Mouse (Mus musculus): ENCODE measurements around the gene Atp8a2.

Atp8a2 gene

DNA sequence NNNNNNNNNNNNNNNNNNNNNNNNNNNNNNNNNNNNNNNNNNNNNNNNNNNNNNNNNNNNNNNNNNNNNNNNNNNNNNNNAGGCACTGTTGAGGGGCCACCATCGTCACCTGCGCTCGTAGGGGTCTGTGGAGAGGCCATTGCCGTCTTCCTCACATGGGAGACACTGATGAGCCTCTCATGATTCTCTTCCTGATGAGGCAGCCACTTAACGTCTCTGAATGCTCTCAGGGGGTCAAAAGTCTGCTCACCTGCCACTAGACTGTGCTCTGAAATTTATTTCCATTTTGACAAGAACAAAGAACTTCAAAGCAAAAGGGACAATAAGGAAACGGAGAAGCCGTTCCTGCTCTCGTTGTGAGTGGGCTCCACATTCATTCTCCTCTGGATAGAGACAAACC lies 277.1 kb downstream of the Atp8a2 start:
- no peak for DNase-seq (ENCODE audit: low read depth, low spot score)

DNA sequence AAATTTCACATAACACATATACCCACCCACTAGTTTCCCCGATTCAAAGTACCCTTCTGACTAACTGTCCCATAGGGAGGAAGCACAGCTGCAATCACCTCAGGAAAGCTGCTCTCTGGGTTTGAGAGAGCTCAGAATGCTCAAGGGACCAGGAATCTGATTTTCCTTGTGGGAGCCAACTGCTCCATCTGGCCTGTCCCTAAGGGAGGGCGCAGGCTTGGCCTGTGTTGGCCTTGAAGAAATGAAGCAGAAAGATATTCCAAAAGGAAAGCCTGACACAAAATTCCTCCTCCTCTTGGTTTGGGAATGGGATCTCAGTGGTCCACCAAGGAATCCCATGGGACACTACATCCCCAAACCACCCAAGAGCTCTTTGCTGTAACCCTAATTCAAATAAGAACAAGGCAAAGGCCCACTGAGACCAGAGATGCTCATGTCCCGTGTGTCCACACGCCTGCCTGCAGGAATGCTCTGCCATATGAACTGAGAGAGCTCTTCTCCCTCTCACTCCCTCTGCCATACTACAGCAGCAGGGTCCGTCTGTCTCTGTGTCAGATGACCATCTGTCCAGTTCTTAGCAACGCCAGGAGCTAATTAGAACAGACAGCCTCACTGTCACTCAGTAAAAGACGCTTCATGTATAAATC lies 293.4 kb downstream of the Atp8a2 start:
- DNase-seq (ENCODE audit: low read depth, low spot score): no peak

DNA sequence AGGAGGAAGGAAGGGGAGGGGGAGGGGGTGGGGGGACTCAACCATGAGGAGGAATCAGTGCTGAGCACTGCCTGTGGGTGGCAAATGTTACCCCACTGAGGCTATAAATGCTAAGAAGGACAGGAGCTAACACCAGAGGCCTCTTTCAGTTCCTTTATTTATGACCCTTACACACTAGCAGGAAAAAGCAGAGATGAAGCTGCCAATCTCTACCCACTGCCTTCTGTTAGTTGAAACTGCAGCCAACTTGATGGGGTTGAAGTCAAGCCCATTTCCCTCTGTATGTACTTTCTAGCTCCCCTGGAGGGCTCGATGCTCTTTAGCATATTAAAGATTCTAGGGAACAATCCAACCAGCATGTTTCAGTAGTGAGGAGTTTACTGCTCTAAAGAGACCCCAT lies 303.0 kb downstream of the Atp8a2 start:
- no peak for DNase-seq (ENCODE audit: low read depth, low spot score)

DNA sequence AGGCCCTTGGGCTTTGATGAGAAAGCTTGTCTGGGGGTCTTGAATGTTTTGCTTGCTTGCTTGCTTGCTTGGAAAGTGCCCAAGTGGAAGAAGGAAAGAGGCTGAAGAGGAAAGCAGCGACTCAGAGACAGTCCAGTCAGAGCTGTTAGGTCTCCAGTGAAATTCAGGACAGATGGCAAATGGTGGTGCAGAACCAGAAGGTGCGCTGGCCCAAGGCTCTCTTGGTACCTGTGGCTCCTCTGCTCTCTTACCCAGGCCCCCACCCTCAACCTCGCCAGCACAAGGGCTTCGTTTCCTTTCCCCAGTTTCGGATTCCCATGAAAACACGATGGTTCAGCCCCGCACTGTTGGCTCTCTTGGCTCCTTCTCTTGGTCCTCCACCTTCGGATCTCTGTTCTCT lies 304.9 kb downstream of the Atp8a2 start:
- no peak for DNase-seq (ENCODE audit: low read depth, low spot score)

DNA sequence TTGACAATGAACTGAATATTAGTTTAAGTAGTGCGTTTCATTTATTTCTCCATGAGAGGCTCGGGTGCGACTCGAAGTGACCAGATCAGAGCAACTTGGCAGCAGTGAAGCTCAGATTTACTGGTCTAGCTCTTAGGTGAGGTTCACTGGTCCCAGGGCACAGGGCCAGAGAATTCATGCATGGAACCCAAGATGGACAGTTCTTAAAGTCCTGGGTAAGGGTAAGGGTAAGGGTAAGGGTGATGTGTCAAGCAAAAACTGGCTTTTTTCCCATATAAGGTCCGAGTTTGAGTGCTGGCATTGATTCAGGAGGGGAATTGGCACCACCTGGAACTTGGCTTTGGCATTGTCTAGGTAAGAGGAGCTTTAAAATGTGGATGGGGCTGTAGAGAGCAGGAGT lies 305.5 kb downstream of the Atp8a2 start:
- no peak for DNase-seq (ENCODE audit: low read depth, low spot score)

DNA sequence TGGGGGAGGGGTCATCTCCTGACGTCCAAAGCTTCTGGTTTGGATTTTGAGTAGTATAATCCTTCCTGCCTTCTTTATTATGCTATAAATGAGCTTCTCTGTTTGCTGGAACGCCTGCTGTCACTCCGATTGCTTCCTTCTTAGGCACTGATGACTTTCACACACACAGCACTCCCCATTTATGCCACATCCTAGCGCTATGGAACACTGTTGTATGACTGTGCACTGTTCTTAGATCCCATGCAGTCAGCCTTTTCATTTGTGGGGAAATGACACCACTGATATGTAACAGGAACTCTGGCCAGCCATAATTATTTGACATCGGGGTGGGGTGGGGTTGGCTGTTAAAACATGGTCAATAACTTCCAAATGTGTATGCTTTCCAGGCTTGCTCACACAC lies 306.2 kb downstream of the Atp8a2 start:
- DNase-seq (ENCODE audit: low read depth, low spot score): no peak

DNA sequence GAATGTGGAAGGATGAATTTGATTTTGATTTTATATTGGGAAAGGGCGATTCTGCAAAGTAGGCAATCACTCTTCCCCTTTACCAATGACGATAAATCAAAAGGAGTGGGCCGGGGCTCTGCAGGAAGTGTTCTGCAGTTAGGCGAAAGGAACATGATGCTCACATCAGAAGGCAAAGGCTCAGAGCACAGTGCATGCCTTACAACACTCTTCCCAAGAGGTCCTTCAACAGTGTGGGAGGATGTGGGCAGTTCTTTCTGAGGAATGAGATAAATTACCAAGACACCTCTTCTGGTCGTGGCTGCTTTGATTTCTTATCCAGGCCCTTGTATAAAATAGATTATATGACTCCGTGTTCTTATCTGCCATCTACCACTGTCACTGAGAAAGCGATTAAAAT lies 306.9 kb downstream of the Atp8a2 start:
- no peak for DNase-seq (ENCODE audit: low read depth, low spot score)

DNA sequence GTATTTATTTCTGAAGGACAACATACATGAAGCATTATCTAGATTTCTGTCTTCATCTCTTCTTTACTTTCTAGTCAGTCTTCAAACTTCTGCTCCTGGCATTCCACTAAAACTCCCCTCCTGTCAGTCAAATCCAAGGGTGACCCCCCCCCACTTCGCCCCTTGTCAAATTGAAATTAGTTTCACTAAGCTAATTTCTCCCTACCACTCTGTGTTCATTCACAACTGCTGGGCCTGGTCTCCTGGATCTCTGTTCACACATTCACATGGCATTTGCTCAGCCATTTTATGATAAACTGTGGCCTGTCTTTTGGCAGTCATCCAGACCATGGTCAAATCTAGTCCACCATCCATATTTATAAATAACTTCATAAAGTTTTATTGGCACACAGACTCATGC lies 308.5 kb downstream of the Atp8a2 start:
- DNase-seq (ENCODE audit: low read depth, low spot score): no peak

DNA sequence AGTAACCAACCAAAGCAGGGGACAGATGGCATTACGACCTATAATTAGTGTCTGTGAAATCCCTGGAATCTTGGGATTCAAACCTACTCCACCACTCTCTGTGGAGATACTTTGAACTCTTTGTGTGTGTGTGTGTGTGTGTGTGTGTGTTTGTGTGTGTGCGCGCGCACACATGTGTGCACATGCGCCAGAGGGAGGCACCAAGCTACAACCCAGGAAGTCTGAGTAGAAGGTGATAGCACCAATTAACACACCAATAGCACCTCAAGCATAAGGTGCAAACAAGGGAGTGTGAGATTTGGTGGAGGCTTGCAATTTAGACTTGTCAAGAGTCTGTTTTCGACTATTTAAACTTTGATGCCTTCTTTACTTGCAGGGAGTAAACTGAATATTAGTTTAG lies 308.9 kb downstream of the Atp8a2 start:
- no peak for DNase-seq (ENCODE audit: low read depth, low spot score)

DNA sequence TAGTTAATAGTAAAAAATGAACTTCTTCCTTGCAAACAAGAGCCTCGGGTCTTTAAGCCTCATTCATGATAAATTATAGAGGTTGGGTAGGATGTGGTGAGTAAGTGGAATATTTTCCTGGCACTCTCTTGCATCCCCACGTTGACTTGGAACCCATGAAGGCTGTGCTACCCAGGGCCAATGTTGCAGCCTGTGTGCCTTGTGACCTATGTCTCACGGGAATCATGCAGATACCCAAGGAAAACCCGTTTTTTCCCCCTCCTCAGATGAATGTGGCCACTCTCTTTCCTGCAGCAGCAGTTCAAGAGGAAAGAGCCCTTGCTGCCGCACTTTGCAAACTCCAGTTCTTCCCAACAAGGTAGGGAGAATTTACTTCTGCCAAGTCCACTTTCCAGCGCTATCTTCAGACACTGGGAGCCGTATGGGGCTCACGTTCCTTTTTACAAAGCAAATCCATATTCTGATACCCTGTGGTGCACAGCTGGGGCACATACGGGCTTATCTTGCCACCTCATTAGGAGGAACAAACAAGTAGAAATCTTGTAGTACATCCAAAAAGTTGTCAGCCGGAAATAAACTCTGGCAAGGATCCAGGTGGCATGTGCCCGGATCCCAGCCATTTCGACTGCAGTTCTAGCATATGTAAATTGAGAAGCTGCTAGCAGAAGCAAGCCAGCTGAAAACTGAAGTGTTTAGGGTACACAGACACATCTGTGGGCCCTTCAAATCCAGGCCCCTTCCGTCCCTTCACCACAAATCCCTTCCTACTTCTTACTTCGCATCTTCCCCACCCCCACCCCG lies 309.7 kb downstream of the Atp8a2 start:
- no peak for DNase-seq (ENCODE audit: low read depth, low spot score)

DNA sequence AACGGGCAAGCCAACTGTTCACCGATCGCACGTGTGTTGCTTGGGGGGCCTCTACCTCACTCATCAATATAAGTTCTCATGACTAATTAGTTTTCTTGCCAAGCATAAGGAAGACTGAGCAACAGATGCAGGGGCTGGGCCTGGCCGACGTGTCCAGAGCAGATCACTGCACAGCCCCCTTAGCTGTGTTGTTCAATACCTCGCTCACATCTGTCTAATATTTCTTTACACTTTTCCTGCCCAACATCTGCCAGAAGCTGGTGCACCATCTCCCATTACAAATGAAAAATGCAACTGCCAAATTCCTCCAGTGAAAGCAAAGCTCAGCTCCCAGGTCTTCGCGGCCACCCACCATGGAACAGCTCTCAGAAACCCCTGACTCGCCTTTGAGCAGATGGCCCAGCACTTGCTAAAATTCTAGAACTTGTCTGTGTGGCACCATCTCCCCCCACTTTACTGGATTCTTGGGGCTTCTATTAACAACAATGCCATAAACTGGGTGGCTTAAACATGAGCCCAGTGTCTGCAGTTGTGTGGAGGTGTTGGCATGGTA lies 313.4 kb downstream of the Atp8a2 start:
- DNase-seq (ENCODE audit: low read depth, low spot score): no peak

DNA sequence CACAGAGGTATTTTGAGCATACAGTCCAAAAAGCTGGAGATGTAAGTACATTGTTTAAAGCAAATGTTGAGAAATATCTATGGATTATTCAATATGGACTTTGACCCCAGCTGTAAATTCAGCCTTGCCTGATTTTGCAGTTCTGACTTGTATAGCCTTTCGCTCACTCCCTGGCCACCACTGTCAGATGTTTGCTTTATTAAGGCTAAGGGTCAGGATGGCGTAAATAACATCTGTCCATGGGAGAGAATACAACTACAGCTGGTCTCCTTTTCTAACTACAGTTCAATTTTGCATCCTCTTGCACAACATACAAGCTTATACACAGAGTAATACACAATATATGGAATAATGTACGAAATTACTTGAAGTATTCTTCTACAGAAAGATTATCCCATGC lies 316.1 kb downstream of the Atp8a2 start:
- no peak for DNase-seq (ENCODE audit: low read depth, low spot score)

DNA sequence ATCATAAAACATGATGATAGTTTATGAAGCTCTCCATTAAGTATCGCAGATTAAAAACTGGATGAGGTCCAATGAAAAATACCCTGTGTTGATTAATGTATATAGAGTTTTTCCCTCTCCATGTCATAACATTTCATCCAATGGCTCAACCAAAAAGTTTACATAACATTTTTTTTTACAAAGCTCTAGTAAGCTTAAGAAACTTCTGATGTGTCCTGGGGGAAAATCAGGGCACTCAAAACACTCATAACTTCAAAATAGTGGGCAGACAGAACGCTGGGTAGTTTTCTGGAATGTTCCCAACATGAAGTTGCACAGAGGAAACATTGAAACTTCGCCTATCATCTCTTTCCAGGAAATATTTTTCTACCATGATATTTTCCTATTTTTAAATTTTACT lies 318.7 kb downstream of the Atp8a2 start:
- DNase-seq (ENCODE audit: low read depth, low spot score): no peak

DNA sequence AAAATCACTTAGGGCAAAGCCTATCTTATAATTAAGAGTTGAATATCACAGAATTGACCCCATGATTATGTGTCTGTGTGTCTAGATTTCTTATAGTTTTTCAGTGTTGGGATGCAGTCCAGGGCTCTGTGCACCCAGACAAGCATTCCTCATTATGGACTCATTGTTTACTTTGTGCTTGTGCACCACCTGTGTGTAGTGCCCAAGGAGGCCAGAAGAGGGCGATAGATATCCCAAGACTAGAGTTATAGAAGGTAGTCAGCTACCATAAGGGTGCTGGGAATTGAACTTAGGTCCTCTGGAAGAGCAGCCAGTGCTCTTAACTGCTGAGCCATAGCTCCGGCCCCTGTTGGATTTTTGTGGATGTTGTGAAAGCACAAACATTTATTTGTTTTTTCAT lies 320.5 kb downstream of the Atp8a2 start:
- DNase-seq (ENCODE audit: low read depth, low spot score): no peak

DNA sequence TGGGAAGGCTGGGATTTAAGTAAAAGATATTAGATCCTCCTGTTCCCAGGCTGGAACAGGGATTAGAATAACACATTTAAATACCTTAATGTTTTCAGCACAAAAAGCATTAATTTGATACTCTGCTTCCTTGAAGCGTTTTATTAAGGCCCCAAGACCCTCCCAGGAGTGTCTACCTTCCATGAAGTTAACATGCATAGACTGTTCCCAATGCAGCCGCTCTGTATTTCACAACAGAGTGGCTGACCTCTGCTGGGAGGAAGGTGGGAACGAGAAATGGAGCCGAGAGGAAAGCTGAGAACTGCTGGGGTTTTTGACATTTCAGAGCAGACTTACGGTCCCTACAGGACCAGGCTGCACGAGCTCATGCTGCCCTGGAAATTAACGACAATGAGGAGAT lies 328.6 kb downstream of the Atp8a2 start:
- no peak for DNase-seq (ENCODE audit: low read depth, low spot score)

DNA sequence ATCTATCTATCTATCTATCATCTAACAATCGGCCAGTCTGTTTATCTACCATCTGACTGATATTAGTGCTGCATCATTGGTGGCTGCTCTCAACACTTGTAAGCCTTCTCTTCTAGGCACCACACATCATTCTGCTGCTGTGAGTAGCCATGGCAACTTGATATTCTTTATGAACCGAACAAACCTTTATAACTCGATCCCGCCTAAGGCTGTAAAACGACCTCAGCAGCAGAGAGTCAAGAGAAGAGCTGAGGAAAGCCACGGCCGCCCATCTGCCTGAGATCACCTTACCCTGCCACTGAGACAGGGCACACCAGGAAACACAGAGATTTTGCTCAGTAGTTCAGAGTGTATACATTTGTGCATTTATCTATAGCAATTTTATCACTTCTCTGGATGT lies 329.2 kb downstream of the Atp8a2 start:
- no peak for DNase-seq (ENCODE audit: low read depth, low spot score)

DNA sequence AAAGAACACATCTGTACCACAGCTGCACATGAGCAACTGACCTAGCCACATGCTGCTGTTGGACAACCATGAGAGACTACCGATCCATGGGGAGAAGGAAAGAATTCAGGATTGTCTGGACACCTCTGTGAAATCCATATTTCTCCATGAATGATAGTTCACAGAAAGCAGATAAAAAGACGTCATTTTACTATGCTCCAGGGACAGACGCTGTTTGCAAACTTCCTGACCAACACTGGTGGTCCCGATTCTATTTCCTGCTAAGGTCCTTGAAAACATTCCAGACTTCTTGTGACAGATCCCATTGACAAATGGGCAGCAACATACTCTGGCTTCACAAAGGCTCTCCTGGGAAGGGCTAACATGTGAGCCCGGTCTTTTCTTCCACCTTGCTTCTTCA lies 331.0 kb downstream of the Atp8a2 start:
- DNase-seq (ENCODE audit: low read depth, low spot score): no peak

DNA sequence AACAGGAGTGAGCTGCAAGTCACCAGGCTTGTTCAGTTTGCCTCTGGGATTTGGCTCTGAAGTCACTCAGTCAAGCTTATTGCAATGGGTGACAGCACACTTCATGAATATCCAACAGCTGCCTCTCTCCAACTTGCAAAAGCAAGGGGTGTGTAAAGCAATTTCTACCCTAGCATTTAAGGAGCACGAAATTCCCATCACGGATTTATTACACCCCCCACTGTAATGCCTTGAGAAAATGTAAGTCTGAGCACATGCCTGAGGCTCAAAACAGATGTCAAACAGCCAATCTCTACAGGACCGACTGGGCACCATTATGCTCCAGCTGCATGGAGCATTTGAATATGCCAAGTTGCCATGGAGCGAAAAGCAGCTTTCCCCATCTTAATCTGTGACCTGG lies 334.6 kb downstream of the Atp8a2 start:
- DNase-seq (ENCODE audit: low read depth, low spot score): no peak

DNA sequence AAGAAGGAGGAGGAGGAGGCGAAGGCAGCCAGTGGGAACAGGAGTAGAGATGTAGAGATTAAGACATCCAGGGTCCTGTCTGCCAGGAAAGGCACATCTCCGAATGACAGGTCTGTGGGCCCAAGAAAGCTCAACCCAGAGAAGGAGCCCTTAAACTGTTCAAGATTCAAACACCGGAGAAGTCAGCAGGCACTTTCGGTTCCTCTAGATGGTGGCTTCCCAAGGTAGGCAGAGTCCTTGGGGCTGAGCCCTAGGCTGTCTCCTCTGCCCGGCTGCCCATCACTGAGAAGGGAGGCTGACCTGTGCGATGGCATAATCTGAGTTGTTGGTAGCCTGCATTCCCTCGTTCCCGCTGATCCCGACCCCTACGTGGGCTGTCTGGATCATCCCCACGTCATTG lies 337.1 kb downstream of the Atp8a2 start:
- DNase-seq (ENCODE audit: low read depth, low spot score): no peak

DNA sequence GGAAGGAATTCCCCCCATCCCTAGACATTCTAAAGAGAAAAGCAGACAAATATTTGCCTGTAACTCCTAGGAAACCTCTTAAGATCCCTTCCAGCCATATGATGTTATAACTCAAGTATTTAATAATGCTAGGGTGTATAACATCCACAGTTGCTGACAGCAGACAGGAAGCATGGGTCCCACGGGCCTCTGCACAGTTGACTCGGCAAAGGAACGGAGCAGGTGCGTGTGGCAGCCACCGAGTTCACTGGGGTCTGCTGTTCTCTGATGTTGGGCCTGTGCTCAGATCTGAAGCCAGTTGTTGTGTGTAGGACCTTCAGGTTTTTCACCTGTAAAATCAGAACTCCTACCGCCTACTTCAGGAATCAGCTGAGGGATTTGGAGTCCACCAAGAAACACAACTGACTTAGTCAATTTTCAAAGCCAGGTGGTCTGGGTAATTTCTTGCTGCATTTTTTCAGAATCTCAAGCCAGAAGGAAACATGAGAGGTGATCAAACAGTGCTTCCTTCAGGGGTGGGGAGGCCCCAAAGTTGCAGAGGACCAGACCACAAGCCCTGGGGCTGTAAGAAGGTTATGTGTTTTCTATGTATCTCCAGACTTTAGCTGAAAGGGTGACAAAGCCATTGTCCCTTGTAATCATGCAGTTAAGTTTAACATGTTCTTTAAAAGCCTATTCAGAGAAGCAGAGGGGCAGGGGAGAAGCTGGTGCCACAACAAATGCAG lies 338.3 kb downstream of the Atp8a2 start:
- DNase-seq (ENCODE audit: low read depth, low spot score): no peak

DNA sequence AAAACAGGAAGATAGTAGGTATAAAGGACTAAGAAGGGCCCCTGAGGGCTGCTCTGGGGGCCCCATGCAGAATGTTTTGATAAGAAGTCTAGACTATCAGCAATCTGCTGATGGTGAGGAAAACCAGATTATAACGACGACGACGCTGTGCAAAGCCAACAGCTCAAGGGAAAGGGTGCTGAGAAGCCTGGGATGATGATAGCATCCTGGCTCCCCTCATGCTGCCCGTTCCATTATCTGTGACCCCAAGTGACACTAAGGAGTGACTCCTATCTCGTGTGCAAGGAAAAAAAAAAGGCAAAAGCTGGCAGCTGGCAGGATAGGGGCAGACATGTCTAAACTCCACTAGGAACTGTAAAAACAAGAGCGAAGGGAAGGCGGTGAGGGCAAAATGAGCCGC lies 343.8 kb downstream of the Atp8a2 start:
- DNase-seq (ENCODE audit: low read depth, low spot score): no peak

DNA sequence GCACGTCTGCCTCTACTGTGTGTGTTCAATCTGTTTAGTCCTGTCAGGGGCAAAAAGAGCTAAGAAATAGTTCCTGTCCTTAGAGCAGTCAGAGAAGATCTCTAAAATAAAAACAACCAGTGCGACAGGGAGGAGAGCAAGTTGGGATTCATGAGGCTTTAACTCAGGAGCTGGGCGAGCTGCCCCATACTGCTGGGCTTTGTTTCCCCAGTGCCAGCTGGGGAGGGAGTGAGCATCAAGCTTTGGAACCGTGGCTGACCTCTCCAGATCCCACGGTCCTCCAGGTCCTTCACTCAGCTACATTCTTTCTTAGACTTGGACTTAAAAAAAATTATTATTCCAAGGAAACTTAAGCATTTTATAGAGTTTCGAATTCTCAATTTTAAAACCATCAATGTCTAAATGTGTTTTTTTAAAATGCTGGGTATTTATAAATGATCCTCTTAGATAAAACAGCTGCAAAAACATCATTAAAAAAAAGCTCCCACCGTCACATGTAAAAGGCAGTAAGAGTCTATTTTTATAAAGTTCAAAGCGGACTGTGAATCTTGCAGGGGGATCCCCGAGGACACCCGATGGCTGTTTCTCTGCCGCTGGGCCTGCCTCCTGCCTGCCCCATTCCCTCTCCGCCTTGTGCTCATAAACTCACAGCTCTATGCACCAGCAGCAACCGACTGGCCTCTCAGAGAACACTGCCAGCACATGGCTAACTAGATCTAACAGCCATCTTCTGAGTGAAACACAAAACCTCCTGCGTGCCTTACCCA lies 350.2 kb downstream of the Atp8a2 start:
- no peak for DNase-seq (ENCODE audit: low read depth, low spot score)

Measured in retina, adult 2 months (tissue).